Mouse (Mus musculus) kidney, adult 2 months (tissue): ENCODE results near the gene Klhdc7a.

Experiments used
- CTCF ChIP-seq: fragments of 200-500 bp; conservative IDR thresholded peaks from 2 replicates; pipeline ENCODE4 v1.5.1; 2011; ENCODE audit warnings: low read depth, mild to moderate bottlenecking, control low read depth, low read length, moderate library complexity, mixed read lengths; ENCODE audit not compliant: insufficient read depth, insufficient read length
- POLR2A ChIP-seq: fragments of 200-500 bp; IDR thresholded peaks from one replicate; pipeline ENCODE4 v1.6.1; 2011; ENCODE audit warnings: low read depth, low read length, control low read depth

DNA sequence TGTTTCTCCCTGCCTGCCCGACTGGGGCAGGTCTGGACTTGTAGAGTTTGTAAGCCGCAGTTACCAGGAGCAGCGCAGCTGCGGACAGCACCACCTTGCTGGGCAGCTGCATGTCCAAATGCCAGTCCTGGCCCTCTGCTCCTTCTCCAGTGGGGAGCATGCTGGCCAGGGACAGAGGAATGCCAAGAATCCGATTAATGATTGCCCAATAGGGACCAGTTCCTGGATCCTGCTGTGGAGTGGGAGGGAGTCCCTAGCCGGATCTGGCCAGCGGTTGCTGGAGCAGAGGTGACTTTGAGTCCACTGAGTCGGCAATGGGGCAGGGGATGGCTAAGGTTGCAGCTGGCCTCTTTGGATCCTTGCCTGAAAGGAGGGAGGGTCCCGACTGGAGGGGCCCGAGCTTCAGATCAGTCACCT is 343 bp downstream of the Klhdc7a start:
- TF ChIP-seq CTCF (peak; percentile 16; the same call in 1 of the 2 replicates), POLR2A (peak; percentile 99)
